ENCODE assay signal across 24 mouse cellular contexts in the genomic region with DNA sequence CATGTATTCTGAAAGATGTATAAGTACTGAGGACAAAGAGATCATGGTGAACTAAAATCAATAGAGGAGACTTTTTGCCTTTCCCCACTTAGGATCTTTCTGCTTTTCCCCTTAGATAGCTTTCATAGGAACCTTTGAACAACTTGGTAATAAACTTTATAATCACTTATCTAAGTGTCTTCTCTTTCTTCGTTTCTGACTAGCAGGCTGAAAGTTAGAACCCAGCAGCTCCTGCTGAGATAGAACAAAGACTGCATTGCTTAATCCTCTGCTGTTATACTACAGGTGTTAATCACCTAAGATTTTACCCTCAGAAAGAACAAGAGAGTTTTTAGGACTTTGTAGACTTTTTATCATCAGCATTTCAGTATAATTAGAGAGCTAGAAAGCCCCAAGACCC. TPM values are rescaled to one million over a fixed set of nuclear protein-coding genes. Genes with fewer than 3 reads are reported as not detected.
DNase-seq lines count a peak whose midpoint lies in the region; ATAC-seq and TF ChIP-seq lines count a peak whose summit lies in the region.
"Had no signal": no experiment of that assay in that cellular context is flagged by ENCODE, and none has a peak within 500 bp of the region (broad histone marks: within the 10 kb centered on the region; RNA-seq: fewer than 3 reads in every experiment).

No protein-coding gene starts in this region.

- H3K9me3 ChIP-seq in intestine, embryonic 15.5 days, result no peaks in the 10 kb centered on the region
- H3K9me3 ChIP-seq in intestine, embryonic 16.5 days (ENCODE audit: control insufficient read depth, low read length), result no peaks in the 10 kb centered on the region
- H3K9me3 ChIP-seq in intestine, postnatal 0 days (ENCODE audit: control insufficient read depth), result no peaks in the 10 kb centered on the region
- no peaks in the 10 kb centered on the region for H3K9me3 ChIP-seq in hindbrain, embryonic 13.5 days

- no peaks in the 10 kb centered on the region for H3K27me3 ChIP-seq in intestine, embryonic 15.5 days (replicated peaks)
- no peaks in the 10 kb centered on the region for H3K27me3 ChIP-seq in intestine, embryonic 16.5 days (replicated peaks; ENCODE audit: control insufficient read depth, insufficient read depth, low read length)
- H3K27me3 ChIP-seq in intestine, postnatal 0 days (replicated peaks; ENCODE audit: control insufficient read depth, insufficient read depth, low read length), result no peaks in the 10 kb centered on the region
- no peaks in the 10 kb centered on the region for H3K27me3 ChIP-seq in hindbrain, embryonic 13.5 days
- H3K27me3 ChIP-seq: CH12.LX, Patski had no signal

- no peaks in the 10 kb centered on the region for H3K4me1 ChIP-seq in intestine, embryonic 15.5 days (replicated peaks)
- H3K4me1 ChIP-seq in intestine, embryonic 16.5 days (ENCODE audit: control insufficient read depth, insufficient read depth, low read length), result no peaks in the 10 kb centered on the region
- H3K4me1 ChIP-seq in intestine, postnatal 0 days (replicated peaks; ENCODE audit: control insufficient read depth, insufficient read depth, low read length), result no peaks in the 10 kb centered on the region
- no peaks in the 10 kb centered on the region for H3K4me1 ChIP-seq in hindbrain, embryonic 13.5 days (replicated peaks)

- no peak overlapping the region for H3K4me2 ChIP-seq in intestine, embryonic 15.5 days (replicated peaks)
- no peak overlapping the region for H3K4me2 ChIP-seq in intestine, embryonic 16.5 days (ENCODE audit: low read depth, low read length)
- no peak overlapping the region for H3K4me2 ChIP-seq in intestine, postnatal 0 days (replicated peaks; ENCODE audit: low read depth)
- no peak overlapping the region for H3K4me2 ChIP-seq in hindbrain, embryonic 13.5 days

- ATAC-seq in intestine, embryonic 15.5 days, result peak; percentile 49; the same call in 1 of the 2 replicates
- ATAC-seq in intestine, embryonic 16.5 days, result peak; percentile 75
- ATAC-seq in intestine, postnatal 0 days, result peak; percentile 51; the same call in 1 of the 2 replicates
- ATAC-seq in hindbrain, embryonic 13.5 days (ENCODE audit: low FRiP score), result no peak
- ATAC-seq: activated CD4-positive, CD25-positive, alpha-beta regulatory T cell, adult 4 months; CD4-positive, CD25-positive, alpha-beta regulatory T cell, adult 4 months; Patski had no signal

- 17% methylated on average over 1 of the region's 1 CpGs for WGBS in intestine, embryonic 15.5 days
- WGBS in intestine, embryonic 16.5 days, result 19% methylated on average over 1 of the region's 1 CpGs
- WGBS in intestine, postnatal 0 days, result 9% methylated on average over 1 of the region's 1 CpGs
- WGBS in hindbrain, embryonic 13.5 days, result 34% methylated on average over 1 of the region's 1 CpGs

- H3K9ac ChIP-seq in intestine, embryonic 15.5 days, result no peak overlapping the region
- no peak overlapping the region for H3K9ac ChIP-seq in intestine, embryonic 16.5 days (ENCODE audit: low read depth, low read length)
- no peak overlapping the region for H3K9ac ChIP-seq in intestine, postnatal 0 days (ENCODE audit: low read depth, low read length)
- H3K9ac ChIP-seq in hindbrain, embryonic 13.5 days, result no peak overlapping the region

- H3K27ac ChIP-seq in intestine, embryonic 15.5 days, result no peak overlapping the region
- H3K27ac ChIP-seq in intestine, embryonic 16.5 days (ENCODE audit: low read length), result no peak overlapping the region
- H3K27ac ChIP-seq in intestine, postnatal 0 days (ENCODE audit: low read depth, low read length), result no peak overlapping the region
- no peak overlapping the region for H3K27ac ChIP-seq in hindbrain, embryonic 13.5 days

- H3K4me3 ChIP-seq in intestine, embryonic 15.5 days (replicated peaks), result no peak overlapping the region
- no peak overlapping the region for H3K4me3 ChIP-seq in intestine, embryonic 16.5 days (ENCODE audit: low read length)
- H3K4me3 ChIP-seq in intestine, postnatal 0 days (ENCODE audit: low read depth, low read length), result no peak overlapping the region
- no peak overlapping the region for H3K4me3 ChIP-seq in hindbrain, embryonic 13.5 days

- H3K36me3 ChIP-seq in intestine, embryonic 15.5 days, result no peaks in the 10 kb centered on the region
- H3K36me3 ChIP-seq in intestine, embryonic 16.5 days (ENCODE audit: control insufficient read depth, insufficient read depth, low read length), result no peaks in the 10 kb centered on the region
- no peaks in the 10 kb centered on the region for H3K36me3 ChIP-seq in intestine, postnatal 0 days (ENCODE audit: control insufficient read depth, insufficient read depth)
- no peaks in the 10 kb centered on the region for H3K36me3 ChIP-seq in hindbrain, embryonic 13.5 days
- H3K36me3 ChIP-seq: G1E had no signal

- no peak for DNase-seq in thymus, postnatal 25 days
- no peak for DNase-seq in adipocyte (ENCODE audit: low spot score)
- DNase-seq: adrenal gland, adult 2 months; adrenal gland, adult 8-10 months; adrenal gland, postnatal 10 days; adrenal gland, postnatal 14 days; adrenal gland, postnatal 25 days; adrenal gland, postnatal 36 days; B cell, adult 2 months; cerebellum, adult 11 months; cerebellum, adult 11-12 months; cerebellum, adult 18-20 months; cerebellum, adult 2 months had no signal

- TF ChIP-seq CTCF in intestine, postnatal 0 days (IDR thresholded peaks at IDR 0.05; ENCODE audit: low read depth), result no peak

RNA-seq across cellular contexts. Expression of gene Olfr1009, which starts 4.1 kb away (rescaled TPM):
- not detected in 2 replicates for polyA plus RNA-seq in intestine, embryonic 15.5 days (2015; fragmentation: Nextera tagmentation; extraction: Ambion mirVana)
- polyA plus RNA-seq in intestine, embryonic 16.5 days (2015; fragmentation: Nextera tagmentation; extraction: Ambion mirVana), result not detected in 2 replicates
- not detected in 2 replicates for polyA plus RNA-seq in intestine, postnatal 0 days (2015; fragmentation: Nextera tagmentation; extraction: Ambion mirVana)
- polyA plus RNA-seq in hindbrain, embryonic 13.5 days (2015; fragmentation: Nextera tagmentation; extraction: Ambion mirVana), result not detected in 2 replicates
- polyA plus RNA-seq: activated CD4-positive, CD25-positive, alpha-beta regulatory T cell, adult 4 months; adrenal gland, adult 2 months; brain, embryonic 14.5 days; C2C12; CD4-positive, CD25-positive, alpha-beta regulatory T cell, adult 4 months; cerebellum, adult 2 months; G1E; Patski had no signal

RNA-seq across cellular contexts. Expression of gene Olfr1008, which starts 21.9 kb away (rescaled TPM):
- polyA plus RNA-seq in intestine, embryonic 15.5 days (2015; fragmentation: Nextera tagmentation; extraction: Ambion mirVana), result not detected in 2 replicates
- not detected in 2 replicates for polyA plus RNA-seq in intestine, embryonic 16.5 days (2015; fragmentation: Nextera tagmentation; extraction: Ambion mirVana)
- not detected in 2 replicates for polyA plus RNA-seq in intestine, postnatal 0 days (2015; fragmentation: Nextera tagmentation; extraction: Ambion mirVana)
- polyA plus RNA-seq in hindbrain, embryonic 13.5 days (2015; fragmentation: Nextera tagmentation; extraction: Ambion mirVana), result not detected in 2 replicates
- polyA plus RNA-seq: activated CD4-positive, CD25-positive, alpha-beta regulatory T cell, adult 4 months; adrenal gland, adult 2 months; brain, embryonic 14.5 days; C2C12; CD4-positive, CD25-positive, alpha-beta regulatory T cell, adult 4 months; cerebellum, adult 2 months; G1E; Patski had no signal

RNA-seq across cellular contexts. Expression of gene Olfr1006, which starts 32.6 kb away (rescaled TPM):
- not detected in 2 replicates for polyA plus RNA-seq in intestine, embryonic 15.5 days (2015; fragmentation: Nextera tagmentation; extraction: Ambion mirVana)
- polyA plus RNA-seq in intestine, embryonic 16.5 days (2015; fragmentation: Nextera tagmentation; extraction: Ambion mirVana), result not detected in 2 replicates
- polyA plus RNA-seq in intestine, postnatal 0 days (2015; fragmentation: Nextera tagmentation; extraction: Ambion mirVana), result not detected in 2 replicates
- not detected in 2 replicates for polyA plus RNA-seq in hindbrain, embryonic 13.5 days (2015; fragmentation: Nextera tagmentation; extraction: Ambion mirVana)
- polyA plus RNA-seq: activated CD4-positive, CD25-positive, alpha-beta regulatory T cell, adult 4 months; adrenal gland, adult 2 months; brain, embryonic 14.5 days; C2C12; CD4-positive, CD25-positive, alpha-beta regulatory T cell, adult 4 months; cerebellum, adult 2 months; G1E; Patski had no signal

RNA-seq across cellular contexts. Expression of gene Olfr154, which starts 46.9 kb away (rescaled TPM):
- polyA plus RNA-seq in intestine, embryonic 15.5 days (2015; fragmentation: Nextera tagmentation; extraction: Ambion mirVana), result not detected in 2 replicates
- not detected in 2 replicates for polyA plus RNA-seq in intestine, embryonic 16.5 days (2015; fragmentation: Nextera tagmentation; extraction: Ambion mirVana)
- polyA plus RNA-seq in intestine, postnatal 0 days (2015; fragmentation: Nextera tagmentation; extraction: Ambion mirVana), result not detected in 2 replicates
- polyA plus RNA-seq in hindbrain, embryonic 13.5 days (2015; fragmentation: Nextera tagmentation; extraction: Ambion mirVana), result not detected in 2 replicates
- polyA plus RNA-seq: activated CD4-positive, CD25-positive, alpha-beta regulatory T cell, adult 4 months; adrenal gland, adult 2 months; brain, embryonic 14.5 days; C2C12; CD4-positive, CD25-positive, alpha-beta regulatory T cell, adult 4 months; cerebellum, adult 2 months; G1E; Patski had no signal

RNA-seq across cellular contexts. Expression of gene Olfr1012, which starts 51.4 kb away (rescaled TPM):
- polyA plus RNA-seq in intestine, embryonic 15.5 days (2015; fragmentation: Nextera tagmentation; extraction: Ambion mirVana), result not detected in 2 replicates
- polyA plus RNA-seq in intestine, embryonic 16.5 days (2015; fragmentation: Nextera tagmentation; extraction: Ambion mirVana), result not detected in 2 replicates
- polyA plus RNA-seq in intestine, postnatal 0 days (2015; fragmentation: Nextera tagmentation; extraction: Ambion mirVana), result not detected in 2 replicates
- not detected in 2 replicates for polyA plus RNA-seq in hindbrain, embryonic 13.5 days (2015; fragmentation: Nextera tagmentation; extraction: Ambion mirVana)
- polyA plus RNA-seq: activated CD4-positive, CD25-positive, alpha-beta regulatory T cell, adult 4 months; adrenal gland, adult 2 months; brain, embryonic 14.5 days; C2C12; CD4-positive, CD25-positive, alpha-beta regulatory T cell, adult 4 months; cerebellum, adult 2 months; G1E; Patski had no signal
